Mouse (Mus musculus): ENCODE measurements around the gene AI182371. TPM values are rescaled to one million over a fixed set of nuclear protein-coding genes. Genes with fewer than 3 reads are reported as not detected.
A peak's percentile ranks its signal among the peaks of the same experiment; 100 is the strongest.

AI182371 gene
- polyA plus RNA-seq, 1 experiment from 2014 or later, result 0.30 TPM

DNA sequence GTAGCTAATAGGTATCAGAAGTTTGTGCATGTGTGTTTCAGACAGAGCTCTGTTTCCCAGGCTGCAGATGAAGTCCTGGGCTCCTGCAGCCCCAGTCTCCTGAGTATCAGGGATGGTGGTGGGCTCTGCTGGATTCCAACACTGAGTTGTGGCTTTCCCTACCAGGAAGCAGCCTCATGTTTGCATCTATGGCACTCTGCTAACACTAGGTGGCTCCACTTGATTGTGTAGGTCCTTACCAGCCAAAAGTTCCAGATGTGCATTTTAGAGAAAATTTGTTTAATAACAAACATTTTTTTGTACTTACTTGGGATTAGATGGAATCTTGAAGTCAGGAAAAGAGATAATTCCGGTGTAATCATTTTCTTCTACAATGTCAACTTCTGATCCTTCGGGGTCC is 56.4 kb downstream of the AI182371 start:
- TF ChIP-seq CTCF (IDR thresholded peaks at IDR 0.05; ENCODE audit: low read depth), result peak; percentile 83
- ATAC-seq (replicated peaks; ENCODE audit: low FRiP score, low read depth) (no peak), DNase-seq (ENCODE audit: low spot score) (peak; percentile 82)
- WGBS, result 75% methylated on average over 2 of the region's 2 CpGs
- no peaks in the 10 kb centered on the region for H3K36me3 ChIP-seq (ENCODE audit: insufficient read depth, low read length)
- H3K4me3 ChIP-seq (replicated peaks; ENCODE audit: low read depth, low read length), result no peak overlapping the region
- no peak overlapping the region for H3K27ac ChIP-seq
- no peak overlapping the region for H3K9ac ChIP-seq (ENCODE audit: low read depth, low read length)
- no peaks in the 10 kb centered on the region for H3K9me3 ChIP-seq (replicated peaks; ENCODE audit: low read length)
- no peaks in the 10 kb centered on the region for H3K27me3 ChIP-seq (ENCODE audit: insufficient read depth, low read length)
- H3K4me2 ChIP-seq (ENCODE audit: low read length), result no peak overlapping the region
- H3K4me1 ChIP-seq (replicated peaks; ENCODE audit: insufficient read depth, low read length), result no peaks in the 10 kb centered on the region

DNA sequence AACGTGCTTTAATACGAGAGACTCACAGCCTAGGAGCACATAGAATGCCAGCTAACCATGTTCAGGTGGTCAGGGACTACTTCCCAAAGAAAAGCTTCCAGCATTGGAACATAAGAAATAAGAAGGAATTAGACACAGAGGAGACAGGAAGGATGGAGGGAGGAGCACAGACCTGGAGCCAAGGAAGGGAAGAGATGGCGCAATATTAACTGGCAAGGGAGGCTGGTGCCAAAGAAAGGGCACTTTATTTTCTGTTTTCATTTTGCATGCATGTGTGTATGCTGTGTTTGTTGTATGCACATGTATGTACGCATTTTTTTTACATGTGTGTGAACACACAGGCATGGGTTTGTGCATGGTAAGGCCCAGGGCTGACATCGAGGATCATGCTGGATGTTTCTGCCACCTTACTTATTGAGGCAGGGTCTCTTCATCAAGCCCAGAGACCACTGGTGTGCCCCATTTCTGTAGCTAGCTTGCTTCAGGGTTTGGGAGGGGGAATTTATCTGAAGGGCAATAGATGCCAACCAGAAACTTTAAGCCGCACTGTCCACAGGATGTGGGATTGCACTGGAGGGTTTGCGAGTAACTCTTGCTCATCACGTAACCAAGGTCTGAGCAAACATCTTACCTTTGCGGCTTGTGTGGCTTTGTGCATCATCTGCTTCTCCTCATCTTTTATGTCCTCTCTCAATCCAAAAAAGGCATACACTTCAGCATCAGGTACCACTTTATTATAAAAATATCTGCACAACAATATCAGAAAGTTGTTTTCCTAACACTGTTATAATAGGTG is 62.6 kb downstream of the AI182371 start:
- ATAC-seq (replicated peaks; ENCODE audit: low FRiP score, low read depth) (no peak), DNase-seq (ENCODE audit: low spot score) (no peak)
- Histone ChIP-seq H3K4me2 (ENCODE audit: low read length) (no peak overlapping the region), H3K27me3 (ENCODE audit: insufficient read depth, low read length) (no peaks in the 10 kb centered on the region), H3K36me3 (ENCODE audit: insufficient read depth, low read length) (no peaks in the 10 kb centered on the region), H3K4me1 (replicated peaks; ENCODE audit: insufficient read depth, low read length) (no peaks in the 10 kb centered on the region), H3K4me3 (replicated peaks; ENCODE audit: low read depth, low read length) (no peak overlapping the region), H3K9me3 (replicated peaks; ENCODE audit: low read length) (no peaks in the 10 kb centered on the region), H3K27ac (no peak overlapping the region), H3K9ac (ENCODE audit: low read depth, low read length) (no peak overlapping the region)
- TF ChIP-seq CTCF (IDR thresholded peaks at IDR 0.05; ENCODE audit: low read depth), result no peak
- 91% methylated on average over 9 of the region's 9 CpGs for WGBS

Other genes with a start within 250 kb of the AI182371 start
- gene Cutal, start 227.1 kb downstream of the AI182371 start, polyA plus RNA-seq (2015; fragmentation: Nextera tagmentation; extraction: Ambion mirVana), result 19.0 and 19.3 TPM in 2 replicates
- gene Psmd5, start 226.6 kb downstream of the AI182371 start, polyA plus RNA-seq (2015; fragmentation: Nextera tagmentation; extraction: Ambion mirVana), result 92.0 and 104 TPM in 2 replicates
- gene Phf19, start 187.5 kb downstream of the AI182371 start, polyA plus RNA-seq (2015; fragmentation: Nextera tagmentation; extraction: Ambion mirVana), result 6.8 and 8.7 TPM in 2 replicates
- 18.6 and 20.6 TPM in 2 replicates for gene Traf1, start 139.8 kb downstream of the AI182371 start, polyA plus RNA-seq (2015; fragmentation: Nextera tagmentation; extraction: Ambion mirVana)
- gene Hc, start 40.1 kb downstream of the AI182371 start, polyA plus RNA-seq (2015; fragmentation: Nextera tagmentation; extraction: Ambion mirVana), result 0.16 and 0.19 TPM in 2 replicates
- gene Cntrl, start 7.9 kb upstream of the AI182371 start, polyA plus RNA-seq (2015; fragmentation: Nextera tagmentation; extraction: Ambion mirVana), result 16.3 and 16.5 TPM in 2 replicates
- gene Rab14, start 99.6 kb upstream of the AI182371 start, polyA plus RNA-seq (2015; fragmentation: Nextera tagmentation; extraction: Ambion mirVana), result 429 and 454 TPM in 2 replicates
- 158 and 159 TPM in 2 replicates for gene Gsn, start 154.8 kb upstream of the AI182371 start, polyA plus RNA-seq (2015; fragmentation: Nextera tagmentation; extraction: Ambion mirVana)
- gene Stom, start 235.4 kb upstream of the AI182371 start, polyA plus RNA-seq (2015; fragmentation: Nextera tagmentation; extraction: Ambion mirVana), result 29.7 and 31.4 TPM in 2 replicates

Data from kidney, postnatal 0 days (tissue).